Mouse (Mus musculus) retina, postnatal 7 days (tissue): ENCODE data around the gene Tmco1.

Experiments used
- DNase-seq: peaks from one replicate; pipeline ENCODE4 v3.0.0-alpha.2; 2012; ENCODE audit warnings: low read depth, low spot score

Tmco1 gene

GRCm38 (mm10) chr1:167283441-167284257, 24.5 kb upstream of the Tmco1 start:
- peak; percentile 31 for DNase-seq

DNA sequence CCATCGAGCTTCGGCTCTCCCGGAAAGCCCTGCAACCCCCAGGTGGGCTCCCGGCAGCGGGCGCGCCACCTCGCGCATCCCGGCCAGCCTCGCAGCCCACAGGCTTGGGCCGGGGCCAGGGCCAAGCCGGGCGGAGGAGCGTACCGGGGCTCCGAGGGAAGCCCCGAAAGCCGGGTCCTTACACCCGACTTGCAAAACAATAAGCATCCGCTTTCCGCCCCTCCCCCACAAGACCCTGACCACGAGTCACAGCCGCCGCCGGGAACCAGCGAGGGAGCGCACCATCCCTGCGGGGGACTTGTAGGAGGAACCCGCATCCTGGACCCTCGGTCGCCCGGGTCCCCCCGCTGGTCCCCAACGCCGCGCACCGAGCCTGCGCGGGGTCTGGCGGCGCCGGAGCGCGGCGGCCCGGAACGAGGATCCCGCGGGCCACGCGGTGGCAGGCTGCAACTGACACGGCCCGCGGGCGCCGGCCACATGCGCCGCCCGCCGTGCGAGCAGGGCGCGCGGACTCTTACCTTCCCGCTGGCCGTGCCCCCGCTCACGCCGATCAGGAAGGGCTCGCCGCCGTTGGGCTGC, 23.8 kb upstream of the Tmco1 start:
- DNase-seq, result peak; percentile 38

DNA sequence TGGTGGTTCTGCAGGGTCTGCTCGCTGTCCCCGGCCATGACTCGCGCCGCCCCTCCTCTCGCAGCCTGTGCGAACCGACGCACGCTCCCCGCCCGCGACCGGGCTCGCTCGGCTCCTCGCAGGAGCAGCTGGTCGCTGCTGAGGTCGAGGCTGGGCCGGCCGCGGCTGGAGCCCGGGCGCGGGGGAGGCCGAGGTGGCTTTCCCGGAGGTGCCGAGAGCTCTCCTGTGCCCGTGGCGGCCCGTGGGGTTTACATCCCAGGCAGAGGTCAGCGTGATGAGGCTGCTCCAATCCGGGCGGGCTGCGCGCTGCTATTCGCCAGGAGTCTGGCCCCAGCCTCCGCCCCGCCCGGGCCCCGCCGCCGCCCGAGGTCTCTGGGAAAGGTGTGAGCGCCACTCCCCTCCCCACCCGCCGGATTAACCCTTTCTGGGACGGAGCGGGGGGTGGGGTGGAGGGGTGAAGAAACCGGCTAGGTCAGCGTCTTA, 23.3 kb upstream of the Tmco1 start:
- DNase-seq, result peak; percentile 80

GRCm38 (mm10) chr1:167285320-167285355, 23.0 kb upstream of the Tmco1 start, which contains the start of gene Uck2:
Gene Uck2, minus strand, starts transcription at chr1:167285320.
- no peak for DNase-seq

DNA sequence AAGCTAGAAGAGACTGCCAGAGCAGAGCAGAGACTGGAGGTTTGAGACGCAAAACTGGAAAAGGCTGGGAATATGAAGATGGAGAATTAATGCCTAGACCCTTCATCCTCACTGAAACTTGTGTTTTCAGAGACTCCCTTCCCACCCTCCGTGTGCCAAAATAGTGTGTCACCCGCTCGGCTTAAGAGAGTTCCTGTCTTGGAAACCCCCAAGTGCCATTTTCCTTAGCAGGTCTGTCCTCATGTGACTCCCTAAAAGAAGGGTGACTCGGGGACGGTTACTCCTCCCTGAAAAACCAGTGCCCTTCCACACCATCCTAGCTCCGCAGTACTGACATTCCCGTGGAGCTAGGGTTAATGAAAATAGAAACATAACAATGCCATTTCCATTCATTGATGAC, 22.8 kb upstream of the Tmco1 start:
- no peak for DNase-seq

DNA sequence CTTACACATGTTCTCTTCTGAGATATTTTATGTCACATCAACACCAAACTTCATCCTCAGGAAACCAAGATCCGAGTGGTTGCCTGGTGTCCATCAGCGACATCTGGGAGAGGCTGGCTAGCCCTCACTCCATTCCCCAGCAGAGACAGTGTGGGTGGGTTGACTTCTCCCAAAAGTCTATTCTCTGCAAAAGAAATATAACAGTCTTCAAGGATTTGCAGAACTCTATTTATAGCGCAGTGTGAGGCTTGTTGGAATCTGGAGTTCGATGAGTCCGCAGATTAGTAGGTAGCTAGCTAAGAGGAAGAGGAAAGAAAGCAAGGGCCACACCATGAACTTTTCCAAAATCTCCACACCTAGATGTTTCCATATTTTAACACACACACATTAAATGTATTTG, 21.0 kb upstream of the Tmco1 start:
- no peak for DNase-seq

- no peak for DNase-seq
Measured at GRCm38 (mm10) chr1:167288665-167289538, 19.3 kb upstream of the Tmco1 start.

DNA sequence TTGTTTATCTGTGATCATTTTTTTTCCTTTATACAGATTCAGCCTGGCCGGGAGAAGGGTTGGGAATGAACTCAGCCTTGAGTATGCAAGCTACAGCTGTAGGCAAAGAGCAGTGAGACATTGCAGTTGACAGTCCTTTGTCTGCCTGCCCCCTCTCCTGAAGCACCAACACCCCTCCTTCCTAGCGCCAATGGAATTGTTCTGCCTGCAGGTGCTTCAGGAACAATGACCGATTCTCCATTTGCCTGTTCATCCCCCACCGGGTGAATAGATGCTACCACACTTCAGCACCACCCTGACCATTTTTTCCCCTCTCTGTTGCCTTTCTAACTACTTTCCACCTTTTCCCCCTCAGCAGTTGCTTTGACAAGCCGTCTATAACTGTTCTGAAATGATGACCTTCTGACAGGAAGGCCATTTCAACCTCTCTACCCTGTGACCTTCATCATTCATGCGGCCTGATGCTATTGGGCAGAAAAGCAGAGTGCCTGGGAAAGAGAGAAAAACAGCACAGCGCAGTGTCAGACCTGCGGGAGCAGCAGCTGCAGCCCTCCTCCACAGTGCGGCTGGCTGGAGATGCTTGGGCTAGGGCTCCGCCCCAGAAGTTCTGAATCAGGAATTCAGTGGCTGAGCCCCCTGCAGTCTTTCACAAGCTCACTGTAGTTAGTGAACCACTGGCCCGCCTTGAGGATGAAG, 18.5 kb upstream of the Tmco1 start:
- DNase-seq, result no peak

DNA sequence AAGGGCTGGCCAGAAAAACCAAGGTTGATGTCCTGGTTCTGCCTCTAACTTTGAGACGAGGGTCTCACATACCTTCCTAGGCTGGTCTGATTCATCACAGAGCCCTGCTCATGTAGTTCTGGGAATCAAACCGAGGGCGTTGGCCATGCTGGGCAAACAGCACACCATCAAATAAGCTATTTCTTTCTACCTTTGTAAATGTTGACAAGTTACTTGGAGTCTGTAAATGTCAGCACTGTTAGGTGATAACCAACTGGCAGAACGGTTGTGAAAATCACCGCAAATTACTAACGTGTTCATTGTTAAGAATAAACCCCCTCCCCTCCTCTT, 17.9 kb upstream of the Tmco1 start:
- no peak for DNase-seq

DNA sequence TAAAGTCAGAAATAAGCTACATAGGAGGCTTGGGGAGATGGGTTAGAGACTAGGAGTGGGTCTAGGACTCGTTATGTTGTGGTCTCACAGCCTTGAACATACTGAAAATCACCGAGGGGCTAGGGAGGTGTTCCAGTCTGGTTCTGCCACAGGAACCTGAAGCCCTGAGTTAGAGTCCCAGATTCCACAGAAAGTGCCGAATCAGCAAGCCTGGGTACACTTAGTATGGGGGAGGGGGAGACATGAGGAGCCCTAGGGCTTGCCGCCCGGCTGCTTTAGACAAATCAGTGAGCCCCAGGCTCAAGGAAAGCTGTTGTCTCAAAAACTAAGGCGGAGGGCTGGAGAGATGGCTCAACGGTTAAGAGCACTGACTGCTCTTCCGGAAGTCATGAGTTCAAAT, 16.6 kb upstream of the Tmco1 start:
- no peak for DNase-seq

DNA sequence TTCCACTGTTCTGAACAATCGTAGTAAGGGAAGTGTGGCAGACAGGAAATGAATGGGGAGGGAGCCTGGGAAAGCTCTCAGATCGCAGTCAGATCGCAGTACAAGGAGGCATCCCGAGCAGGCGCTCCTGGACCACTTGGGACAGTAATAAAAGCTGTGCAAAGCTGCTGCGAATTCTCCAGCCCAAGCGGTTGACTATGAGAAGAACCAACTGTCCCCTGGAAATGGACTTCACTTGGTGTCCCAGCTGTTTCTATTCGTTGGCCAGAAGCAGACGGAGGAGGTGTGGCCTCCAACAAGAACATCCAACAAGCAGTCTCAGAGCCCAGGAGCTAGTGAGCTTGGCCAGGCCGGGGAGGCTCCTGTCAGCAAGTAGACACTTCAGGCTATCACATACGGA, 15.7 kb upstream of the Tmco1 start:
- DNase-seq, result no peak

DNA sequence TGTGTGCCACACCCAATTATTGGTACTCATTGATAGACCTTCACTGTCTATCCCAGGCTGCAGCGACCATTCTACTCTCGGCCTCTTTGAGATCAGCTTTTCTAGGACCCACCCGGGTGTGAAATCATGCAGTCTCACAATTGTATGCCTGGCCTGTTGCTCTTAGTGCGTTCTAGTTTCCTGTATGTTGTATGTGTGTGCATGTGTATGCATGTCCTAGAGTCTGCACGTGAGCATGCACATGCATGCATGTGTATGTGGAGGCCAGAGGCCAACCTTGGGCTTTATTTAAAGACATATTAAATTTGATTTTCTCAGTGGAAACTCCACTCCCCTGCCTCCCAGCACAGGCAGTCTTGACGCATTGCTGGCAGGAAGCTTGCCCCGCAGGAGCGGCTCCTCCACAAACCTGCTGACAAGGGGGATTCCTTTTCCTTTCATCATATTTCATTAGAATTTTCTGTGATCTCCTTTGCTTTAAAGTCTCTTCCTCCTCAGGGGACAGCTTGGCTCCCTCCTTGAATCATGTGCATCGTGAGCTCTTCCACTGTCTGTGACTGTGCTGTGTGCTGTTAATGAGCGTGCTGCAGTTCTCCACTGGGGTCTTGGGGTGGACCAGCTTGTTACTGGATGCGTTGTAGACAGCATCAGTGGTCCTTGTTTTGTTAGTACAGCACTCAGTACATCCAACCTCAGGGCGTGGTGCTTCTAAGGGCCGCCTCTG, 12.3 kb upstream of the Tmco1 start:
- no peak for DNase-seq

- DNase-seq, result no peak
Measured at GRCm38 (mm10) chr1:167300122-167300521, 8.1 kb upstream of the Tmco1 start.

DNA sequence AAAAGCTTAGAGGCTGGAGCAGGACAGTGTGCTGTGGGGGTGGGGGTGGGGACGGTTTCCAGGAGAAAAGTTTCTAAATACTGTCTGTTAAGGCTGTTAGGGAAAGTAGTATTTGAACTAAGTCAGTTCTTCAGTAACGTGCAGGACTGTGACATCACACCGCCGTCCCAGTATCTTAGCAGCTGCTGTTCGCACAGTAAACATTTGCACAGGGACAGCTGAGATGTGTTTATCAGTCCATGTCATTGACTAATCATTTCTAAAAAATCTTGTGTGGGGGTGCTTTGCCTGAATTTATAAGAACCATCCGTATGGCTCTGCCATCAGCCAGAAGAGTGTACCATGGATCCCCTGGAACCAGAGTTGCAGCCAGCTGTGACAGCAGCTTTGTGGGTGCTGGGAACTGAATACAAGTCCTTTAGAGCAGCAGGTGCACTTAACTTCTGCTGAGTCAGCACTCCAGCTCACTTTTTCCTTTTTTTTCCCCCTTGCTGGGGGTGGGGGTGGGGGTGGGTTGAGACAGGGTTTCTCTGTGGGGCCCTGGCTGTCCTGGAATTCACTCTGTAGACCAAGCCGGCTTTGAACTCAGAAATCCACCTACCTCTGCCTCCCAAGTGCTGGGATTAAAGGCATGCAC, 2.6 kb upstream of the Tmco1 start:
- DNase-seq, result no peak

DNA sequence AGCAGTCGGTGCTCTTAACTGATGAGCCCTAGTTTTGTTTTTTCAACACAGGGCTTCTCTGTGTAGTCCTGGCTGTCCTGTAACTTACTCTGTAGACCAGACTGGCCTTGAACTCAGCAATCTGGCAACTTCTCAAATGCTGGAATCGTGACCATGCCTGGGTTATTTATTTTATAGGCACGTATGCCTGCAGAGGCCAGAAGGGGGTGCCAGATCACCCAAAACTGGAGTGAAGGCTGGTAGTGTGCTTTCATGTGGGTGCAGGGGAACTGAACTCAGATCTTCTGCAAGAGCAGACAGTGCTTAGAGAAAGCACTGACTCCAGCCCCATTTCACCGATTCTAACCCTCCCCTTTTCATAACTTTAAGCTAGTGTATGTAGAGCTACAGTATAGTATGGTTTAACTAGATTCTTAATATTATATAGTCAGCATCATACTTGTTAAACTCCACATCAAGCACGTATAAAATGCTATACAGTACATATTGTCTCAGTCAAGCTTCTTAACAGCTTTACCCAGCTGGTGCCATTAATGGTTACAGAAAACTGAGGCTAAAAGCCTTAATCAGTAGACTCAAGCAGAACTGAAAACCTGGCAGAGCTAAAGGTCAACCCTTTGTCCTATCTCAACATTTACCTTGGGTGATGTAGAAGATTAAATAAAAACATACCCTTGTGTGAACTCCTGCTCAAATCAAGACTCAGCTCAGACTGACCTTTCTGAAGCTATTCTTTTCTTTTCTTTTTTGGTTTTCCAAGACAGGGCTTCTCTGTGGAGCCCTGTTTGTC, 1.5 kb upstream of the Tmco1 start:
- no peak for DNase-seq

DNA sequence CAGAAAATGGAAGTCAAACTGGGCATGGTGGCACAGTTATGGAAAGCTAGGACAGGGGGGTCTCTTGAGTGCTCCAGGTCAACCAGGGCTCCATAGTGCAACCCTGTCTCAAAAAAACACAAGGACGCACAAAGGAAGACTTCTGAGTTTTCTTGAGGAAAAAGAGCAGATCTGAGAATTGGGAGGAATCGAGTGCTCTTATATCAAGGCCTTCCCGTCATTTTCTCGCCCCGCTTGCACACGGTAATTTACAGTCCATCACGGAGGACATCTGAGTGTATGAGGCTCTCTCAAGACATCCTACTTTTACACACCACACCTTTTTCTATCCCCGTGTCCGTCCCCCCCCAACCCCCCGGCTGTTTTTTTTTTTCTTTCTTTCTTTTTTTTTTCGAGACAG, 504 bp upstream of the Tmco1 start:
- no peak for DNase-seq

DNA sequence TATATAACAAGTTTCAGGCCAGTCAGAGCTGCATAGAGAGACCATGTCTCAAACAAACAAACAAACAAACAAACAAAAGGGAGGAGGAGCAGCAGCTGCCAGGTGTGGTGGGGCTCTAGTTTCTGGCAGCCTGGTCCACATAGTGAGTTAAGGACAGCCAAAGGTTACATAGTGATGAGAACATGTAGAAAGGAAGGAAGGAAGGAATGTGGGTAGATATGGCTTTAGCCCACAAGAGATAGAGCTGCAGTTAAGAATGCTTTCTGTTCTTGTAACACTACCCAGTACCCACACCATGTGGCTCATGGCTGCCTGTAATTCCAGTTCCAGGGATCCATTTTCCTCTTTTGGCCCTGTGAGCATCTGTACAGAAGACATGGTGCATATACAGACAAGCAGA, 4.2 kb downstream of the Tmco1 start:
- no peak for DNase-seq

- DNase-seq, result no peak
Measured at GRCm38 (mm10) chr1:167313220-167313619, 5.0 kb downstream of the Tmco1 start.

GRCm38 (mm10) chr1:167321691-167322090, 13.5 kb downstream of the Tmco1 start:
- no peak for DNase-seq

DNA sequence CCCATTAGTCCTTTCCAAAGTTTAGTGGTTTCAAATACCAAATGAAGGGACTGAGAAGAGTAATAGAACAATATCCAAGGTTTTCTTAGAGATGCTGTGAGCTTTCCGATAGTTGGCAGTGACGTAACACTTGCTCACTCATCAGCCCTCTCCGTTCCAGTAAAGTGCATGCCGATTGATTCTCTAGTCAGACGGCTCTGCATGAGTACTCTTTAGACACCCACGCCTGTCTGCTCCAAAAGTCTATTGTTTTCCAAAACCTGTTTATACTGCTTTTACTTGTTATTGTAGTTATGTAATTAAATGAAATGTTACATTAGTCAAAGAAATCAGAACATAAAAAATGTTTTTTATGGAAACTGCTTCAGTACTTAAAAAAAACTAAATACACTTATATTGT, 20.6 kb downstream of the Tmco1 start:
- no peak for DNase-seq

DNA sequence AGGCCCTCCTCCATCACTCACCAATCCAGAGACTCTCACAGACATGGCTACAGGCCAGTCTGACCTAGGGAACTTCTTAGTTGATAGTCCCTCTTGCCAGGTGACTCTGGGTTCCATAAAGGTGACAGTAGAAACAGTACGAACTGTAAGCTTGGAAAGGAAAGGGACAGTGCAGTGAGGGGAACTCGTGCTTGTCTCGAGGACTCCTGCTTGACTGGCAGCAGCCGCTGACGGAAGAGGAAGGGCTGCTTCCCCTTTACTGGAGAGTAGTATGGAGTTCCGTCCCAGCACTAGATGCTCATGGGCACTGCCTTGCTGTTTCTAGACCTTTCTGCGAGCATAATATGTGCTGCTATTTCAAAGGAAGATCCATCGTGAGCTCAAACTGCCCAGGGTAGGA, 22.9 kb downstream of the Tmco1 start:
- DNase-seq, result no peak
